Mouse (Mus musculus) cerebellum, adult 2 months (tissue): ENCODE results near the gene Clec16a. TPM values are rescaled to one million over a fixed set of nuclear protein-coding genes. Genes with fewer than 3 reads are reported as not detected.
A peak's percentile ranks its signal among the peaks of the same experiment; 100 is the strongest.

Experiments used
- DNase-seq, 2 experiments: peaks; one replicate each; pipeline ENCODE4 v3.0.0; 2021
- H3K27ac ChIP-seq: fragments of 200-500 bp; 2 replicates; pipeline ENCODE4 v1.5.1; 2012; ENCODE audit warnings: low read length, control low read depth, inconsistent platforms; ENCODE audit not compliant: insufficient read depth
- H3K27me3 ChIP-seq: fragments of 200-500 bp; 2 replicates; pipeline ENCODE4 v1.6.1; 2012; ENCODE audit warnings: inconsistent platforms, mild to moderate bottlenecking, low read length, moderate library complexity; ENCODE audit not compliant: control insufficient read depth, insufficient read depth
- H3K4me1 ChIP-seq: fragments of 200-500 bp; 2 replicates; pipeline ENCODE4 v1.6.1; 2011; ENCODE audit warnings: low read length; ENCODE audit not compliant: control insufficient read depth, insufficient read depth
- H3K4me3 ChIP-seq: fragments of 200-500 bp; replicated peaks from 2 replicates; pipeline ENCODE3; 2011; ENCODE audit warnings: mild to moderate bottlenecking, low read depth, low read length, control low read depth; ENCODE audit not compliant: insufficient read depth
- CTCF ChIP-seq: fragments of 200-500 bp; IDR thresholded peaks from 2 replicates; pipeline ENCODE4 v1.5.1; 2011; ENCODE audit warnings: low read depth, mild to moderate bottlenecking, control low read depth, low read length, moderate library complexity, borderline replicate concordance; ENCODE audit not compliant: insufficient read depth
- POLR2A ChIP-seq: fragments of 200-500 bp; IDR thresholded peaks from 2 replicates; pipeline ENCODE4 v1.6.1; 2011; ENCODE audit warnings: low read length, control low read depth, borderline replicate concordance; ENCODE audit not compliant: insufficient read depth
- WGBS: fragments of 180-500 bp; shearing (Covaris S2); methylation state at CpG from one replicate; pipeline ENCODE4 v1.1.7; 2018; 5-methylcytosine and 5-hydroxymethylcytosine counted together
- polyA plus RNA-seq: library from polyadenylated mRNA; depleted of rRNA; stranded (reverse); fragments of >200 nt; gene quantifications from 2 replicates; pipeline ENCODE4 v1.2.3, GENCODE M21; 2012

The Clec16a gene
- polyA plus RNA-seq, 1 experiment: 48.7 TPM

DNA sequence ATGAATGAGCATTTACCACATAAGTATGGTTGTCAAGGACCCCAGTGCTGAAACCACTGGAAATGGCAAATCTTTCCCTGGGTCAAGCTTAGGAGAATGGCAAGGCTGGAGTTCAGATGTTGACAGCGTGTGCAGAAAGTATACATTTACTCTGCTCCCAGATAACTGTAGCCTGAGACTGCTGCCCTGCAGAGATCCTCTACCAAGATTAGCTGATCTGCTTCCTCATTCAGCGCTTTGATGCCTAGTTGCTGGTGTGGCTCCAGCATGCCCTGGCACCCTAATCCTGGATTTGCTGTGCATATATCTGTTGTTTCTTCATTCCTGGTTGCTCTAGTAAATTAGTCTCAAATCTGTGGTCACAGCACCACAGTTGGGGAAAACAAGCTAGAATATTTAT, 8.7 kb downstream of the Clec16a start:
- peaks cover 18% of the 10 kb centered on the region for H3K4me1 ChIP-seq
- no peak overlapping the region for H3K4me3 ChIP-seq
- H3K27ac ChIP-seq: no peak overlapping the region
- no peak for TF ChIP-seq POLR2A
- TF ChIP-seq CTCF: no peak
- WGBS: 80% methylated on average over 2 of the region's 2 CpGs
- no peak for DNase-seq
- no peaks in the 10 kb centered on the region for H3K27me3 ChIP-seq

DNA sequence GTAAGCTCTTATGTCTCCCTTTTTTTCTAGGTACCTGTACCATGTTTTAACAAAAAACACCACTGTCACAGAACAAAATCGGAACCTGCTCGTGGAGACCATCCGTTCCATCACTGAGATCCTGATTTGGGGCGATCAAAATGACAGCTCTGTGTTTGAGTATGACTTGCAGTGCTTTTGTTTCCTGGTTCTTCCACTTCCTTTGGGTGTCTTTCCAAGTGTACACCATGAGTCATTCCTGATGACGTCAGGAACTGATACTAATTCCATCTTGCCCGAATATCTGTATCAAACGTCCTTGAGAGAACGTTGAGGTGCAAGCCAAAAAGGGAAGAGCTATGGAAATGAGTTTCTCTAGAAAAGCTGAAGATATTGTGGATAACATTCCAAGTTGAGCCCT, 14.9 kb downstream of the Clec16a start:
- Histone ChIP-seq H3K4me3 (no peak overlapping the region), H3K4me1 (peaks cover 3% of the 10 kb centered on the region; the same call in 1 of the 2 replicates), H3K27me3 (no peaks in the 10 kb centered on the region), H3K27ac (no peak overlapping the region)
- WGBS: 75% methylated on average over 8 of the region's 8 CpGs
- TF ChIP-seq CTCF (no peak), POLR2A (no peak)
- no peak for DNase-seq

DNA sequence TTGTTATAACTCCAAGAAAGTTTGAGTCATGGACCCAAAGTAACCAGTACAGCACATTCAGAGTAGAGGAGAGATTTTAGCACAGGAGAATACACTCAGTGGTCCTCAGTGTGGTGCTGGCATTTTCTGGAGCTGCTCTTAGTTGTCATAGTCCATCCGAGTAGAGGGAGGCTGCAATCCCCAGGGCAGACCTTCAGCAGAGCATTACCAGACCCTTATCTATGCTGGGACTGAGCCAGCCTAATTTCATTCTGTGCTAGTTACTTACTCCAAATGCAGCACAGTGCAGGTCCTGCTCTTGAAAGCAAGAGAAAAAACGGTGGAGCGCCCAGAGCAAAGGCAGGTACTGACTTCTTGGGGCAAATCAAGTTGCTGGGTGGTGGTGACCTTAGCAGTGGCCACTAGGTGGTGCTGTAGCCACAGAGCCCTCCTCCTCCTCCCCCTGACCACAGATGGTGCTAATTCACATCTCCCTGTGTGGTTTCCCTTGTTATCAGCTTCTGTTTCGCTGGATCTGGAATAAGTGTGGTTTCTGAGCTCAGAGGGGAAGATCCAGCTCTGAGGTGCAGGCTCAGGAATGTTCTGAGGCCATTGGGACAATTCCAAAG, 20.2 kb downstream of the Clec16a start:
- 34% methylated on average over 4 of the region's 4 CpGs for WGBS
- no peaks in the 10 kb centered on the region; the same call in 1 of the 2 replicates for H3K4me1 ChIP-seq
- peak; percentile 96 for TF ChIP-seq CTCF
- no peak for TF ChIP-seq POLR2A
- H3K27me3 ChIP-seq: no peaks in the 10 kb centered on the region
- H3K4me3 ChIP-seq: no peak overlapping the region
- peak; percentile 78 to 81 for DNase-seq
- no peak overlapping the region for H3K27ac ChIP-seq

DNA sequence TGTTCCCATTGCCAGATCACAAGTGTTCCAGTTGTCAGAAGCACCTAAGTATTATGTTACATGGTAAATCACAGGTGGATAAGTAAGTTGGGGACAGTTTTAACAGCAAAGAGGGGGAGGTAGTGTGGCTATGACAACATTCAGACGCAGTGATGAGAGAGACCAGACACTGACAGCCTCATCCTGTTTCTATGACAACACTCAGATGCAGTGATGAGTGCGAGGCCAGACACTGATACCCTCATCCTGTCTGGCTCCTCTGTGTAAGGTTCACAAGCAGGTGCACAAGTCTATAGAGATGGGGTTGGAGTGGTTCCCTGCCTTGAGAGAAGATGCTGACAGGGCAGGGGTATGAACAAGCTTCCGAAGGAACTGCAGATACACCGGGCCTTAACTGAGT, 22.0 kb downstream of the Clec16a start:
- TF ChIP-seq POLR2A: no peak
- TF ChIP-seq CTCF: no peak
- no peaks in the 10 kb centered on the region for H3K27me3 ChIP-seq
- no peak overlapping the region for H3K27ac ChIP-seq
- WGBS: 93% methylated on average over 4 of the region's 4 CpGs
- no peak for DNase-seq
- no peak overlapping the region for H3K4me3 ChIP-seq
- peaks cover 9% of the 10 kb centered on the region; the same call in 1 of the 2 replicates for H3K4me1 ChIP-seq

DNA sequence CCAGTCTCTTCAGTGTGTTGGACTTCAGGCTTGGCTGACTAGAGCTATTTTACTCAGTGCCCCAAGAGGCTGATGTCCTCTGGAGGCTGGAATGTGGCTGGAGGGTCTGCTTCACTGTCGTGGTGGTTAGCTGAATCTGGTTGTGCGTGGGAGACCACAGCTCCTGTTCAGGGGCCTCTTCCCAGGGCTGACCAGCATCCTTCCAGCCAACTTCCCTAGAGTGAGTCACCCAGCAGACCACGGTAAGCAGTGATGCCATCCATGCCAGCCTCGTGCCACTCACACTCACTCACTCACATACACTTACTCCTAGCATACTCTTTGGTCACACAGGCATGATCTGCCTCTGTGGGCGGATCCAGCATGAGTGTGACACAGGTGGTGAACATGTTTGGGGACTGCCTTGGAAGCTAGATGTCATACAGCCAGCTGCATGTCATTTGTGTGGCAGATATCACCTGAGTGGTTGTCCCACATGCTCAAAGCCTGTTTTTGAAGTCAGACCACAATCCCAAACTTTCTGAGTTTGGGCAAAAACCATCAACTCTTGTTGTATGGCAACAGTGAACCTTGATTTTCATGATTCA, 24.8 kb downstream of the Clec16a start:
- 79% methylated on average over 5 of the region's 5 CpGs for WGBS
- Histone ChIP-seq H3K27me3 (no peaks in the 10 kb centered on the region), H3K27ac (no peak overlapping the region), H3K4me1 (peaks cover 9% of the 10 kb centered on the region; the same call in 1 of the 2 replicates), H3K4me3 (no peak overlapping the region)
- no peak for TF ChIP-seq CTCF
- no peak for TF ChIP-seq POLR2A
- no peak for DNase-seq

DNA sequence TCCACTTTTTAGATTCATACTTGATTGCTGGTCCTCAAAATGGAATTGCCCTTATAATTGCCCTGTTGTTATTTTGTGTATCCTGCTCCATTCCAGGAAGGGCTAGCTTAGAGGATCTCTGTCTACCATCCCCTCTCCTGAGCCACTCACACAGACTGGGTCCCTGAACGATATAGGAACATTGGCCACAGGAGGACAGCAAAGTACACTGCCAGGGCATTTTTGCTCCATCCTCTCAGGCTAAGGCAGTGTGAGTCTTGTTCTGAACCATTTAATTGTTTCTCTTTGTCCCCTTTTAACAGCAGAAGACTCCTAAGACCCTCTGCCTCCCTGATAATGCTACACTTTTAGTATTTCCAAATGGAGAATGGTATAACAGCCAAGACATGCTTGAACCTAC, 25.6 kb downstream of the Clec16a start:
- DNase-seq: peak; percentile 63 to 71
- Histone ChIP-seq H3K27me3 (no peaks in the 10 kb centered on the region), H3K4me1 (peaks cover 9% of the 10 kb centered on the region; the same call in 1 of the 2 replicates), H3K27ac (no peak overlapping the region), H3K4me3 (no peak overlapping the region)
- 28% methylated on average over 1 of the region's 1 CpGs for WGBS
- TF ChIP-seq CTCF (peak; percentile 33; the same call in 1 of the 2 replicates), POLR2A (no peak)

DNA sequence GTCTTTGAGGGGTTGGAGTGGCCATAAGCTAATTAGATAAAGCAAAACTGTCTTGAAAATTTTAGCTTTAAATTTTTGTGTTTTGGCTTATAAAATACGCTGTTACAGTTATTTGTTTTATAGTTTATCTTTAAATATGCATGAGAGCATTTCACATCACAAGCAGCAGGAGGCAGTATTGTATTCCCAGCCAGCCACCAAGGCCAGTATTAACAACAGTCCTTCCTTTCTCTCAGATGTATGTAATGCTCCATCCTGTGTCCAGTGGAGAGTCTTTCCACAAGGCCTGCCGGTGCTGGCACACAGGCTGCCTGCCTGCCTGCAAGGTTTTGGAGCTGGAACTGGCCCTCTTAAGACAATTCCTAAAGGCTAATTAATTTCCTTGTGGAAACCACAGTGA, 26.7 kb downstream of the Clec16a start:
- no peak for DNase-seq
- Histone ChIP-seq H3K4me3 (no peak overlapping the region), H3K4me1 (peaks cover 9% of the 10 kb centered on the region; the same call in 1 of the 2 replicates), H3K27ac (no peak overlapping the region), H3K27me3 (no peaks in the 10 kb centered on the region)
- TF ChIP-seq POLR2A (no peak), CTCF (peak; percentile 46; the same call in 1 of the 2 replicates)
- 38% methylated on average over 2 of the region's 2 CpGs for WGBS

DNA sequence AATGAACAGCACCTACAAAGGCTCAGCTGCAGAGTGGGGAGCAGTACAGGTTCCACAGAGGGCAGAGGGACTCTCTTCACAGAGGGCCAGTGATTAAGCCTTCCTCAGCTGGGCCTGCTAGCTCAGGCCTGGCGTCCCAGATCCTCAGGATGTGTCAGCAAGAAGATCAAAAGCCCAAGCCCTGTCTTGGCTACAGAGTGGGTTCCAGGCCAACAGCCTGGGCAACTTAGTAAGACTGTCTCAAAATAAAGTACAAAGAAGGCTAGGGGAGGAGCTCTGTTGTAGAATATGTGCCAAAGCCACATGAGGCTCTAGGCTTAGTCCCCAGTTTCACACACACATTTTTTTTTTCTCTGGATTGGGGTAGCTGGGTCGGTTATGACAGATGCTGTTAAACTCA, 29.8 kb downstream of the Clec16a start:
- H3K4me1 ChIP-seq: peaks cover 9% of the 10 kb centered on the region; the same call in 1 of the 2 replicates
- H3K4me3 ChIP-seq: no peak overlapping the region
- DNase-seq: no peak
- H3K27ac ChIP-seq: no peak overlapping the region
- no peak for TF ChIP-seq POLR2A
- TF ChIP-seq CTCF: no peak
- 60% methylated on average over 2 of the region's 2 CpGs for WGBS
- no peaks in the 10 kb centered on the region for H3K27me3 ChIP-seq
